Mouse (Mus musculus) liver, embryonic 11.5 days (tissue): ENCODE measurements at regions not wholly inside any gene's neighbourhood (a gene's known extent, or its start where the extent isn't known, plus 50 kb on each side); places are given as distances from the start of the nearest gene placed in this dataset.
"Not testable (repeated sequence)": the region's sequence is repeated elsewhere in the genome, so short reads cannot be mapped to it uniquely, and the experiment has no call there.

Source experiments
- ATAC-seq: fragments of 200-750 bp; cut with Nextera tagmentation; replicated peaks from 2 replicates; pipeline ENCODE4 v1.8.0; 2017; ENCODE audit warnings: moderate number of reproducible peaks, mild to moderate bottlenecking, moderate TSS enrichment, moderate library complexity; ENCODE audit not compliant: low FRiP score
- DNase-seq: peaks from one replicate; pipeline ENCODE4 v3.0.0-alpha.2; 2017; ENCODE audit warnings: low spot score
- H3K27ac ChIP-seq: fragments of 300-500 bp; sonication (generic); 2 replicates; pipeline ENCODE4 v1.5.1; 2014; ENCODE audit warnings: mild to moderate bottlenecking, low read depth, low read length, control low read depth
- H3K27me3 ChIP-seq: fragments of 300-500 bp; sonication (generic); replicated peaks from 2 replicates; pipeline ENCODE4 v1.6.1; 2014; ENCODE audit warnings: low read length, mixed read lengths; ENCODE audit not compliant: control insufficient read depth, insufficient read depth
- H3K36me3 ChIP-seq: fragments of 300-500 bp; sonication (generic); 2 replicates; pipeline ENCODE4 v1.6.1; 2014; ENCODE audit warnings: mild to moderate bottlenecking, low read length, moderate library complexity, mixed read lengths; ENCODE audit not compliant: control insufficient read depth, insufficient read depth
- H3K4me1 ChIP-seq: fragments of 300-500 bp; sonication (generic); replicated peaks from 2 replicates; pipeline ENCODE4 v1.6.1; 2014; ENCODE audit warnings: low read length, mixed read lengths; ENCODE audit not compliant: control insufficient read depth, insufficient read depth
- H3K4me2 ChIP-seq: fragments of 300-500 bp; sonication (generic); 2 replicates; pipeline ENCODE4 v1.6.1; 2014; ENCODE audit warnings: mild to moderate bottlenecking, control low read depth, moderate library complexity
- H3K4me3 ChIP-seq: fragments of 300-500 bp; sonication (generic); 2 replicates; pipeline ENCODE4 v1.5.1; 2014; ENCODE audit warnings: low read depth, low read length, control low read depth
- H3K9ac ChIP-seq: fragments of 300-500 bp; sonication (generic); 2 replicates; pipeline ENCODE4 v1.6.1; 2014; ENCODE audit warnings: low read depth, low read length, control low read depth
- H3K9me3 ChIP-seq: fragments of 300-500 bp; sonication (generic); 2 replicates; pipeline ENCODE4 v1.6.1; 2016; ENCODE audit warnings: low read length, inconsistent platforms, mixed read lengths; ENCODE audit not compliant: control insufficient read depth
- WGBS: fragments of 180-500 bp; shearing (Covaris S2); extraction: QIAGEN DNeasy Blood & Tissue Kit; methylation state at CpG from one replicate; pipeline ENCODE4 v1.1.7; 2014; 5-methylcytosine and 5-hydroxymethylcytosine counted together

DNA sequence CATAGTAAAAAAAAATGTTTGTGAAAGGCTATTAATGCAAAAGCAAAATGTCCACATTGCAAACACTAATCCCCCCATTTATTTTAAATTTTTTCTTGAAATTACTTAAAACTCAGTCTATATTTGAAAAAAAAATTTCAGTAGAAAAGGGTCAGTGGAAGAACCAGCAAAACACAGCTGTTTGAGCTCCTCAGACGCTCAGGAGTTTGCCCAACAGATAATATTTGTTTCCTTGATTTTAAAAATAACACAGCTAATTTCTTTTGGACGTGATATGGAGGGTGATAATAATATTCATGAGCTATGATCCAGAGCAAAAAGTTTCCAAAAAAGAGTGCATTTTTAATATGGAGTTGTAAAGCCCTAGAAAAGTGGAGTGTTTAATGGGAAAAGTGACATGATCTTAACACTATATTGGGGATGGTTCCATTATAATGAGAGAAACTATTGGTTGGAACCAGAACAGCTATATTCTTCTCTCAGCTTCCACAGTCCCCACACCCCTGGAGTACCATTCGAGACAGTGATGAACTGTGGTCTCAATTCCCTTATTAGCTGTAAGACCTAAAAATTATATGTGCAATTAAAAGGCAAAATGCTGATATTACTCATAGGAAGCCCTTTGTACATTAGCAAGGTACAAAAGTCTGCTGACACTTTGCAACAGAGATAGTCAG, 209.0 kb upstream of the Rnf219 start:
- no peaks in the 10 kb centered on the region for H3K36me3 ChIP-seq
- H3K27ac ChIP-seq, result no peak overlapping the region
- H3K27me3 ChIP-seq, result no peaks in the 10 kb centered on the region
- H3K4me1 ChIP-seq, result no peaks in the 10 kb centered on the region
- H3K4me3 ChIP-seq, result no peak overlapping the region
- 59% methylated on average over 3 of the region's 3 CpGs for WGBS
- no peak overlapping the region for H3K4me2 ChIP-seq
- no peaks in the 10 kb centered on the region for H3K9me3 ChIP-seq
- no peak for ATAC-seq
- no peak for DNase-seq
- no peak overlapping the region for H3K9ac ChIP-seq

DNA sequence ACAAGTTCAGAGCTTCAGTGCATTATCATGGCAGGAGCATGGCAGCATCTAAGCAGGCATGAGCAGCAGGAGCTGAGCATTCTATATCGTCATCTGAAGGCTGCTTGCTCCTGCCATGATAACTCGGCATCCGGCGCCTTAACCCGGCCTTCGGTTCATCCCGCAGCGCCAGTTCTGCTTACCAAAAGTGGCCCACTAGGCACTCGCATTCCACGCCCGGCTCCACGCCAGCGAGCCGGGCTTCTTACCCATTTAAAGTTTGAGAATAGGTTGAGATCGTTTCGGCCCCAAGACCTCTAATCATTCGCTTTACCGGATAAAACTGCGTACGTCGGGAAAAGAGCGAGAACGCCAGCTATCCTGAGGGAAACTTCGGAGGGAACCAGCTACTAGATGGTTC, 193.2 kb upstream of the Rnf219 start:
- not testable (repeated sequence) for H3K36me3 ChIP-seq, H3K4me1 ChIP-seq, ATAC-seq, DNase-seq, H3K4me2 ChIP-seq, H3K27me3 ChIP-seq, H3K27ac ChIP-seq, H3K9me3 ChIP-seq, H3K4me3 ChIP-seq, H3K9ac ChIP-seq
- 93% methylated on average over 22 of the region's 24 CpGs for whole genome bisulfite sequencing

DNA sequence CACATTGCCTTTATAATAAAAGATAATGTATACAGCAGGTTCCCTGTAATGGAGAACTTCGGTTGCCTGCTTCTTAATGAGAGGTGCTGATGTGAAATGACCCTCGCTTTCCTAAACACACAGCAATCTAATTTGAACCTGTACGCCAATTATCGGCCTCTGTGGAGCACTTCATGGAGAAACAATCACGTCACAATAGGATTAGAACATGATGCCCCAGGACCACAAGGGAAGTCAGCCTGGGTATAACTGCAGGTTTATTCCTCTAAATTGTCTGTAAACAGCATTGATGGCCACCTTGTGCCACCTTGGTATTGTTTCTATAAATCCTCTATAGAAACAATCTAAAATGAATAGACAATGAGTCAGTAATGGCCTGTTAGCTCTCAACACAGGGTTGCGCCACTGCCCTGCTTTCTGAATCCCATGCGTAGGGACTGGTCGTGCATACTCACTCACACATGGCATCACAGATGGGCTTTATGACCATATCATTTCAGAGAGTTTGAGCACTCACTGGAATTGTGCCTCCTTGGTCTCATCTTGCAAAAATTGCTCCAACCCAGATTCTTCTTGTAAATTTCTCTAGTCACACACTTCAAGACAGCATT, 179.9 kb upstream of the Rnf219 start:
- no peaks in the 10 kb centered on the region for H3K36me3 ChIP-seq
- H3K4me2 ChIP-seq, result no peak overlapping the region
- H3K9ac ChIP-seq, result no peak overlapping the region
- no peak for DNase-seq
- ATAC-seq, result no peak
- no peaks in the 10 kb centered on the region for H3K9me3 ChIP-seq
- no peak overlapping the region for H3K27ac ChIP-seq
- 87% methylated on average over 8 of the region's 8 CpGs for WGBS
- no peak overlapping the region for H3K4me3 ChIP-seq
- H3K27me3 ChIP-seq, result no peaks in the 10 kb centered on the region
- H3K4me1 ChIP-seq, result no peaks in the 10 kb centered on the region

DNA sequence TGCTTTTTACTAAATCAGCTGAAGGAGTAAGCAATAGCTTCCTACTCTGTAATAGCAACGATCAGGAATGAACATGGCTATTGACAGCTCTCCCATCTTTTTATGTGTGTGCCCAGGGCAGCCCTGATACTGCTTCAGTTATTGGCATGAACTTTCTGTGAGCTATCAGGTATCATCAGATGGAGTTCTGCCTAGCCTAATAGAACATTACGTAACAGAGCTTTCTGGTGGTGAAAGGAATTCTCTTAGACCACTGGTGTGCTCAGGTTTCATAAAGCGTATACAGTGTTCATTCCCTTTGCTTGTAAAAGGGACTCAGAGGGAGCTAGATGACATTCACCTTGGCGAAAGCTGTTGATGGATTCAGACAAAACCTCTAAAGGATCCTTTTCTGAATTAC, 176.5 kb upstream of the Rnf219 start:
- no peak for ATAC-seq
- Histone ChIP-seq H3K4me2 (no peak overlapping the region), H3K27ac (no peak overlapping the region), H3K36me3 (no peaks in the 10 kb centered on the region), H3K9ac (no peak overlapping the region), H3K27me3 (no peaks in the 10 kb centered on the region), H3K4me1 (no peaks in the 10 kb centered on the region), H3K9me3 (no peaks in the 10 kb centered on the region), H3K4me3 (no peak overlapping the region)
- 79% methylated on average over 4 of the region's 4 CpGs for WGBS
- DNase-seq, result no peak

DNA sequence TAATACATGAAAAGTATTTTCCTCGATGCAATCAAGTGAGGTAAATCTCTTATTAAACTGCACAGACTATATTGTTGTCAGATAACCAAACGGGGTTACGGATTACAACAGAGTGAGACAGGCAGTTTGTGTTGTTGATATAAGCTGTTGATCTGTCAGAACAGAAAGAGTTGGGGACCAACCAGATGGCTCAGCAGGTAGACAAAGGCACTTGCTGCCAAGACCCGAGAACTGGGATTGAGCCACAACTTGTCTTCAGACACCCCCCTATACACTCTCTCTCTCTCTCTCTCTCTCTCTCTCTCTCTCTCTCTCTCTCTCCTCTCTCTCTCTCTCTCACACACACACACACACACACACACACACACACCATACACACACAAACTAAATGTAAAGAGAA, 172.7 kb upstream of the Rnf219 start:
- 74% methylated on average over 4 of the region's 4 CpGs for whole genome bisulfite sequencing
- Histone ChIP-seq H3K36me3 (no peaks in the 10 kb centered on the region), H3K4me2 (no peak overlapping the region), H3K9me3 (no peaks in the 10 kb centered on the region), H3K4me3 (no peak overlapping the region), H3K27ac (no peak overlapping the region), H3K27me3 (no peaks in the 10 kb centered on the region), H3K4me1 (no peaks in the 10 kb centered on the region), H3K9ac (no peak overlapping the region)
- ATAC-seq (no peak), DNase-seq (no peak)

DNA sequence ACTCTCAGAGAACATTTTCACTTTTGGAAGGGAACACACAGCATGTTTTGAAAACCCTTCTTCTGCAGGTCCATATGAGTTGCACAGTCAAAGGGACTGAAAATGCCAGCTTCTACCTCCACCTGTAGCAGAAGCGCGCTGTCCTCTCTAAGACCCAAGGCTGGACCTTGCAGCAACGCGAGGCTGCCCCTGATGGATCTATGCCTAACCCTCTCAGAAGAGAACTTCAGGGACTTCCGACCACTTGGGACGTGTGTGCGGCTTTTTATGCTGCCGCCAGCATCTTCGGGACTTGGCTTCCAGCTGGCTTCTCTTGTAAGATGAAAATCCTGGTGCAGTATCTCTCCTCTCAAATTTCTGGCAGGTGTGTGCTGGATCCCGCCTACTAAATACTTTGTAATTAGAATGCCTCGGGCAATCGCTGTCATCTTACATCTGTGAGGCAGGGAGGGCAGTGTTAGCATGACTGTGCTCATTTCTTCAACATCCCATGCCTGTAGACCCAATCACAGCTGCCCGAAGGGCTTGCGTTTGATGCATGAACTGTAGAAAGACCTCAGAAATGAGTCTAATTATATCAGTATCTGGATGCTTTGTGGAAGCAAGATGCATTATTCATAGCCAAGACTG, 171.8 kb upstream of the Rnf219 start:
- WGBS, result 80% methylated on average over 14 of the region's 14 CpGs
- Histone ChIP-seq H3K4me3 (no peak overlapping the region), H3K9ac (no peak overlapping the region), H3K27ac (no peak overlapping the region), H3K4me1 (no peaks in the 10 kb centered on the region), H3K27me3 (no peaks in the 10 kb centered on the region), H3K9me3 (no peaks in the 10 kb centered on the region), H3K36me3 (no peaks in the 10 kb centered on the region), H3K4me2 (no peak overlapping the region)
- DNase-seq, result no peak
- no peak for ATAC-seq

DNA sequence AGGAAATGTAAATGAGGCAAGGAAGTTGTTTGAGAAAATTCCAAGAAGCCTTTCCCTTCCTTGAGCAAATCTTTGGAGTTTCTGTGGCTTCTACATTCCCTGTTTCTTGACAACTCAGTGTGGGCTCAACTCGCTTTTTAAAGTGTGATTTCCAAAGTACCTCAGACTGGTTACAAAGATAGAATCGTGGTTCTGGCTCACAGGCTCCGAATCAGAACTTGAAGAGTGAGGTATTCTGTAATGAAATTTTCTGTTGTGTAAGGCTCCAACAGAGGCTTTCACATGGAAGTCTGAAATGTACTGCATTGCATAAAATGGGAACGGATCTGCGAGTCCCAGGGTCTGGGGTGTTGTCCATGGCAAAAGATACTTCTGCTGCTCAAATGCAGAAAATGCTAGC, 170.2 kb upstream of the Rnf219 start:
- no peak overlapping the region for H3K4me3 ChIP-seq
- no peaks in the 10 kb centered on the region for H3K36me3 ChIP-seq
- H3K4me2 ChIP-seq, result no peak overlapping the region
- H3K9me3 ChIP-seq, result no peaks in the 10 kb centered on the region
- WGBS, result 83% methylated on average over 5 of the region's 5 CpGs
- DNase-seq (no peak), ATAC-seq (no peak)
- no peaks in the 10 kb centered on the region for H3K4me1 ChIP-seq
- H3K27ac ChIP-seq, result no peak overlapping the region
- H3K9ac ChIP-seq, result no peak overlapping the region
- H3K27me3 ChIP-seq, result no peaks in the 10 kb centered on the region

DNA sequence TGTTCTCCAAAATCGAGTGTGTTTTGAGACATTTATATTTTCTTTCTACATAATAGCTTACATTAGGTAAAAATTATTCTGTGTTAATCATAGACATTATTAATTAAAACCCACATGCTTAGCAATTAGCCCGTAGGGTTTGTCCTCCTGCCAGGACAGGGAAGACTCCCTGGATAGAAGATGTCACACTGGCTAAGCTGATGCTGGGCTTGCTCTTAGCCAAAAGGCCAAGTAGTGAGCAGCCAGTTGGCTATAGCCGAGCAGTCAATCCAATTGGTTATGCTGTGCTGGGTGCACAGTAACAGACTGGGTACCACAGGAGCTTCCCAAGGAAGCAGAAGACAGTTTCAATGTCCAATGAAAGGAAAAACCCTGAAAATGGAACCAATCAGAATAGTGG, 166.0 kb upstream of the Rnf219 start:
- DNase-seq, result no peak
- no peaks in the 10 kb centered on the region for H3K27me3 ChIP-seq
- H3K4me1 ChIP-seq, result no peaks in the 10 kb centered on the region
- ATAC-seq, result no peak
- H3K4me2 ChIP-seq, result no peak overlapping the region
- no peaks in the 10 kb centered on the region for H3K9me3 ChIP-seq
- no peak overlapping the region for H3K9ac ChIP-seq
- no peak overlapping the region for H3K27ac ChIP-seq
- WGBS, result 83% methylated on average over 3 of the region's 3 CpGs
- H3K36me3 ChIP-seq, result no peaks in the 10 kb centered on the region
- no peak overlapping the region for H3K4me3 ChIP-seq

DNA sequence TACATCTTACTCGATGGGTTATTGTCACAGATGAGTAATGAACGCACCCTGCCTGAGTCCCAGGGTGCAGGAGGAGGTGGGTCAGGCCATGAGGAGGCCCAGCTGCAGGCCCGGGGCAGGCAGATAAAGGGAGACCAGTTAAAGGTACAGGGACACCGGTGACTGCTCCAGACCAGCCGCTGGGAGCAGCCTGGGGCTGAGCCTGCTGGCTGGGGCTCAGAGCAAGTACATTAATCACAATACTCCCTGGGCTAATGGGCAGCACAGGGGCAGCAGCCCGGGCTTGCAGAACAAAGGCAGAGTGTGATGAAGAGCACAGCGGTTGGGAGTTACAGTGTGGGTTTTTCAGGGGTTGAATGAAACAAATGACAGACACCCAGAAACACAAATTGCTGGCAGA, 154.4 kb upstream of the Rnf219 start:
- H3K4me3 ChIP-seq, result no peak overlapping the region
- no peaks in the 10 kb centered on the region for H3K9me3 ChIP-seq
- no peaks in the 10 kb centered on the region for H3K36me3 ChIP-seq
- H3K9ac ChIP-seq, result no peak overlapping the region
- DNase-seq (no peak), ATAC-seq (peak; percentile 18; the same call in 1 of the 2 replicates)
- no peak overlapping the region for H3K4me2 ChIP-seq
- H3K4me1 ChIP-seq, result no peaks in the 10 kb centered on the region
- H3K27ac ChIP-seq, result no peak overlapping the region
- 34% methylated on average over 7 of the region's 7 CpGs for WGBS
- no peaks in the 10 kb centered on the region for H3K27me3 ChIP-seq
